Mouse (Mus musculus): ENCODE data around the gene Coq8a.
A peak's percentile ranks its signal among the peaks of the same experiment; 100 is the strongest.

Coq8a gene

DNA sequence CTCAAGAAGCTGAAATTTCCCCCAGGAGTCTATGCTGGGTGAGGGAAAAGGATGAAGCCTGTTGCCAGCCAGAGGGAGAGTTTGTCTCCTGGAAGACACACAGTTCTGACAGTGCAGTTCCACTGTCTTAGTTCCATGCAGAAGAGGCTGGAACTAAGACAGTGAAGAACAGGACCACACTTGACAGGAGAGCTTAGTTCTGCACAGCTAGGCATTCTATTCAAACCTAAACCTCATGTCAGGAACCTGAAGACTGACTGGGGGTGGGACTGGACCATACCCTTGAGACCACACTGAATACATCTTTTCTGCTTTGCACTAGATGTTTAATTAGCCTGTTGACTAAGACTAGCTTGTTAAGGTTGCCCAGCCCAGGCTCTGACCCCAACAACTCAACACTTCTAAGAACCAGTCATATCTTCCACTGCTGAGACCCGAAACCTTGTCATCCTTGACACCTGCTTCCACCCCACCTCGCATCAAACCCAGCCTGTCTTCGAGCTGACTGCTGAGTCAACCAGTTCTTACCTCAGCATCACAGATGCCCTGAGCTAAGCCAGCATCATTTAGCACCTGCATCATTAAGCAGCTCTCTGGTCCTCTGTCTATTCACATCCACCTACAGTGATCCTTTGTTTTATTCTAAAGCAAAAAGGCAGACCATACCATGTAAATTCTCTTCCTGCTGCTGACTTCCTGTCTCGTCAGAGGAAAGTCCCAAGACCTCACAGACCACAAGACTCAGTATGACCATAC lies at the start of gene Coq8a:
Coq8a (minus strand) TSS at position 644 of the 756 bp plus-strand sequence.
- no peak for DNase-seq

DNA sequence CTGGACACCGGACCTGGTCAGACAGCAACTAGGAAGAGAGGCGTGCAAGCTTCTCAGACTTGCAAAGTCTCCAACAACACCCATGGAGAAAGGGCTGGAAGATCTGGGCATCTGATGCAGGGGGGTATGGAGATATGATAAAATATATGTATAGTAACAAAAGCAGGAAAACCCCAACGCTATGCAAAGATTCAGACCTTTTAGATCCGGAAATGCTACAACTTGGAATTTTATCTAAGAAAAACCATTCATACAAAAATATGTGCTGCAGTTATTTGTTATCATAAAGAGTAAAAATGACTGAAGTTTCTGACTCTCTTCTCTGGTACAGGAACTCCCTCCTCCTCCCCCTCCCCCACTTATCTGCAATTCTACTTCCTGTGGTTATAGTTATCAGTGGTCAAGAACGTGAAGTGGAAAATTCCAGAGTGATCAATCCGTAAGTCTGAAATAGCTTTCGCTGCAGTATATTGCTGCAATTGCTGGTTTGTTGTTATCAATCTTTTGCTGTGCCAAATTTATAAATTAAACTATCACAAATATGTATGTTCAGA lies 49.3 kb upstream of the Coq8a start:
- no peak for DNase-seq

- DNase-seq = no peak
Observed at GRCm38 (mm10) chr1:180247901-180248300, 48.5 kb upstream of the Coq8a start.

GRCm38 (mm10) chr1:180245741-180246507 lies 46.5 kb upstream of the Coq8a start:
- no peak for DNase-seq

DNA sequence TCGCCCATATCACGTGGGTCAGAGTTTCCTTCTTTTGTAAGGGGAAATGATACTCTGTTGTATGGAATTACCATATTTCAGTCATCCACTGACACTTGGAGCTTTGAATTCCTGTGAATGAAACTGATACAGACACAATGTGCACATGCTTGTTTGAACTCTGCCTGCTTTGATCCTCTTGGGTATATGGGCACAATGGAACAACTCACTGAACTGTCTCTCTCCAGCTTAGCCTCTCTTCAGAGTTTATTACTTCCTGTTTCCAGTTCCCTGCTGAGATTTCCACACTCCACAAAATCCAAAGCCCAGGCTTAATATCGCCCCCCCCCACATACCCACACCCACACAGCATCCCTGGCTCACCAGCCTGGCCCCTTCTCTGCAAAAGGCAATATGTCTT lies 32.3 kb upstream of the Coq8a start:
- no peak for DNase-seq

DNA sequence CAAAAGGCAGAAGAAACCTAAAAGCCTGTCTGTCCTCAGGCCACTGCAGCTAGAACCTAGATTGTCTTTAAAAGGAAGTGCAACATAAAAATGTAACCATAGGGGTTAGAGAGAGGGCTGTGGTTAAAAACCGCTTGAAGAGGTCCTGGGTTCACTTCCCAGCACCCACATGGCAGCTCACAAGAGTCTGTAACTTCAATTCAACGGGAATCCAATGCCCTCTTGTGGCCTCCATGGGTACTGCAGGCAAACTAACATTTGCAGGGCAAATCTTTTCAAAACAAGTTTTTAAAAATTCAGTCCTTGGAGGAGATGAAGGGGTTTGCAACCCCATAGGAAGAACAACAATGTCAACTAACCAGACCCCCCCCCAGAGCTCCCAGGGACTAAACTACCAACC lies 31.2 kb upstream of the Coq8a start:
- DNase-seq = no peak

- no peak for DNase-seq
Observed at GRCm38 (mm10) chr1:180229906-180230305, 30.5 kb upstream of the Coq8a start.

DNA sequence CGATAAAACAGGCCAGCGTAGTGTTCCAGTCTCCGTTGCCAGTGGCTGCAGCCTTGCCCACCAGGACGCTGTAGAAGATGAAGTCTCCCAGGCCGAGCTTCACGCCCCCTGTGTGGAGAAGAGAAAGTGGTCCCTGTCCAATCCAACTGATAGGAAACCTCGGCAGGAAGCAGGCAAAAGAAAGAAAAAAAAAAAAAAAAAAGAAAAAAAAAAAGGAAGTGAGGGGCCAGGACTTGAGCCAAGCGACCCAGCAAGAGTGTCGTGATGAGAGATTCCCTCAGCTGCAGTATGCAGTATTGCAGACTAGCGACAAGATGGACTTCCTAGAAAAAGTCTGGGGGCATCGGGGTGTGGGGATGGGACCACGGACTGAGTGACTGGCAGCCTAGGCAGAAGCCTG lies 29.5 kb upstream of the Coq8a start:
- no peak for DNase-seq

DNA sequence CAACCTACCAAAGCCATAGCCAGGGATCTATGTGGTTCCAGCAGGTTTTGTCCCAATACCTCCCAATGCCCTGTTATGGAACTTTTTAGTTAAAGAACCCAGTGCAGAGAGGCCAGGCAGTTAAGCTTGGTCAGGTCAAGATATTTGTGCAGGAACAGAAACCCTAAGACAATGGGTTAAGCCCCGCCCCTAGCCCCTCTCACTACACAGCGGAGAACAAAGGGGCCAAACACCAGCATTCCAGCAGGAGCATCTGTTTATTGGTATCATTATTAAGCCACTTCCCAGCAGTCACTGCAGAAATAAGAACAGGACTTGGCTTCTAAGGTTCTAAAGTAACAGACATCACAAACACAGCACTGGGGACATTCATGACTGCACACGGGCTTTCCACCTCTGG lies 27.4 kb upstream of the Coq8a start:
- no peak for DNase-seq

GRCm38 (mm10) chr1:180226221-180226713 lies 26.9 kb upstream of the Coq8a start:
- peak; percentile 59 to 67 for DNase-seq

- peak; percentile 45 to 56 for DNase-seq
Observed at GRCm38 (mm10) chr1:180225500-180226220, 26.3 kb upstream of the Coq8a start.

- no peak for DNase-seq
Observed at GRCm38 (mm10) chr1:180222007-180222406, 22.6 kb upstream of the Coq8a start.

DNA sequence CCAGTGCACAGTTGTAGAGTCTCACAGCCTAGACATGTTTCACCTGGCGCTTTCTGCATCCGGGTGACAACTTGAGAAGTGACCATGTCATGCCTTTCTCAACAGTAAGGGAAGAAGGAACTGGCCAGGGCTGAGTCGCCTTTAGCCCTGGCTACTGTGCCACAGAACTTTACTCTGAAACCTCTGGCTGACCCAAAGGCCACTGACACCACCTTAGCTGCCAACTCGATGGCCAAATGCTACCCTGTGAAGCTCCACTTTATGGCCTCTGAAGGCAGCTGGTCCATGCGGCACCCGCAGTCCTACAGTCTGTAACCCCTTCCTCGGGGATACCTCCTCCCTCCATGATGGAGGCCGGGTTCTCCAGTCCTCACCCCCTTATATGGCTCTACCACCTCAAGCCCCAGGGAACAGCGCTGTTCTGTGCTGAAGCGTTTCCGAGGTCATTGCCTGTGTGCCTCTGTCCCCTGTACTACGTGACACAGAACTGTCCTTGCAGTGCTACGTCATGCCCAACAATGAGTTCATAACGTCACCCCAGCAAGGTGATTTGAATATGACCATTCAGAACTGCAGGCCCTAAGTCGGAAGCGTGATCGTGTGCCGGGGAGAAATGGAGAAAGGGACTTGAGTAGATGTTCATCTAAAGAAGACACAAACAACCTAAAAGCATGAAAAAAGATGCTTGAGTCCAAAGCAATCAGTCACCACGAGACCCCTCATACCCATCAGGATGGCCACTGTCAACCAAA lies 21.6 kb upstream of the Coq8a start:
- no peak for DNase-seq

GRCm38 (mm10) chr1:180216541-180217276 lies 17.3 kb upstream of the Coq8a start:
- DNase-seq = no peak

GRCm38 (mm10) chr1:180215044-180215443 lies 15.6 kb upstream of the Coq8a start:
- DNase-seq = peak in 1 of 2 experiments; percentile 49

- DNase-seq = no peak
Observed at GRCm38 (mm10) chr1:180212911-180213310, 13.5 kb upstream of the Coq8a start.

DNA sequence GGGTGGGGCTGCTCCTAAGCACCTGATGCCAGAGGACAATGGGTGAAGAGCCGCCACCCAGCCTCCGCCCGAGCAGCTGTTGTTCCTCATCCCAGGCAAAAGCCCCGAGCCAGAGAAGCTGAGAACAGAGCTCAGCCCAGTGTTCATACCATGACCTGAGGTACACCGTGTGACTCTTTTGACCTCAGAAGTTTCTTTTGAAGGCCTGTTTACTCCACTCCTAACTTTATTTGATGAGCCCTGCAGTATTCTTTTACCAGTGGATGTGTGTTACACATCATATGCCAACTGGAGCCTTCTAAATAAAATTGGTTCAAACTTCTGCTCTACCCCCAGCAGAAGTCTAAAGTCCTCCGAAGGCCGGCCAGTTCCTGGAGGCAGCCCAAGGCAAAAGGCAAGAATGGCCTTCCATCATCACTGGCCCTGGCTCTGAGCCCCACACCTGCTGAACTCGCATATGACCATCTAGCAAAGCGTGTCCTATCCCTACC lies 11.4 kb upstream of the Coq8a start:
- DNase-seq = no peak

- no peak for DNase-seq
Observed at GRCm38 (mm10) chr1:180210031-180210432, 10.6 kb upstream of the Coq8a start.

DNA sequence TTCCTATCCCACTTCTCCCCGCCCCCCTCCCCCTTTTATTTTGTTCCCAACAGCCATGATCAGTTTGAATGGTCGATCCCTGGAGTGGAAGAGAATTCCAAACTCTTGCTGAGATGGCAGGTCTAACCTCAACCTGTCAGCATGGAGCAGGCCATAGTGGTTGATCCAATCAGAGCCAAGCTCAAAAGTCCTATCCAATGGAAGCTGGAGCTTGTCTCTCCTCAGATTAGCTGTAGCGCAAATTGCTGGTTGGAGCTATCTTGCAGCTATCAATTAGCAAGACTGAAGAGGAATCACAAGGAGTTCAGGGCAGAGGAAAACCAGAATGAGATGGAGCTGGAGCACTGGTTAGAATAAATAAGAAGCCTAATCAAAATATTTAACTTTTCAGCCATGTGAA lies 9.0 kb upstream of the Coq8a start:
- DNase-seq = no peak

DNA sequence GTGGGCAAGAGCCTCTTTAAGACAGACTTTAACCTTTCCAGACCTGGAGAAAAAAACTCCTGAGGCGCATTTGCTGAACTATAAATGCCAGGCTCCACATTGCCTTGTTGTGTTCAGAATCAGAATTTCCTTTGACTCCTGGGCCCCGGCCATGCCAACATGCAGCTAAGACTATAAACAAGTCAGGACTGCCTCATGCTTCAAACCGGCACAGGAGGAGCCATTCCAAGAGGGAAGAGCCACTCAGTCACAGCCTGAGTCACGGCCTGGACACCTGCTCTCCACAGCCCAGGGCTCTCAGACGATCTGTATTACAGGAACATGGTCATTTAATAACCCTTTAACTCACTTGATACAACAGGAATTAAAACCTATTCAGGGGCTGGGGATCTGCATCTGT lies 1.3 kb upstream of the Coq8a start:
- DNase-seq = no peak

DNA sequence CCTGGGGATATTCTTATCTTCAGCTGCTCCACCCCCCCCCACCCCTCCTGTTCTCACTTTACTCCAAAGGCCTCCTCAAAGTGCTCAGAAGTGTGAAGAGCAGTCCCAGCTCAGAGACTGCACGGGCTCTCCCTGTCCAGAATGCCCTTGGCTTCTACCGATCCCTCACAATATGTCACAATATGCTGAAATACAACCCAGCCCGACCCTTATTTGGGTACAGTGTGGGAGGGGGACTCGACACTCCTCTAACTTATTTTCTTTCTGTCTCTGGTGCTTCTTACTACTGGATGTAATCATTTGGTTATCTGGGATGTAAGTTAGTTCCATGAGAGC lies 281 bp upstream of the Coq8a start:
- no peak for DNase-seq

- DNase-seq = no peak
Observed at GRCm38 (mm10) chr1:180197956-180198355, 1.4 kb downstream of the Coq8a start.

Measured in thymus, adult 18-20 months (tissue).